Mouse (Mus musculus) heart, embryonic 15.5 days (tissue): Measurements from ENCODE around the gene Ferd3l. TPM values are rescaled to one million over a fixed set of nuclear protein-coding genes. Genes with fewer than 3 reads are reported as not detected.
A peak's percentile ranks its signal among the peaks of the same experiment; 100 is the strongest.

Experiments
- ATAC-seq: fragments of 200-750 bp; cut with Nextera tagmentation; replicated peaks from 2 replicates; pipeline ENCODE4 v1.8.0; 2017; ENCODE audit warnings: low read depth, moderate TSS enrichment; ENCODE audit not compliant: insufficient number of reproducible peaks, insufficient read depth, low FRiP score
- H3K27ac ChIP-seq: fragments of 300-500 bp; sonication (generic); 2 replicates; pipeline ENCODE4 v1.5.1; 2015; ENCODE audit warnings: mild to moderate bottlenecking, inconsistent platforms
- H3K27me3 ChIP-seq: fragments of 300-500 bp; sonication (generic); 2 replicates; pipeline ENCODE4 v1.6.1; 2015; ENCODE audit warnings: inconsistent platforms
- H3K36me3 ChIP-seq: fragments of 300-500 bp; sonication (generic); 2 replicates; pipeline ENCODE4 v1.6.1; 2015; ENCODE audit warnings: mild to moderate bottlenecking, inconsistent platforms
- H3K4me1 ChIP-seq: fragments of 300-500 bp; sonication (generic); replicated peaks from 2 replicates; pipeline ENCODE4 v1.6.1; 2015; ENCODE audit warnings: inconsistent platforms
- H3K4me2 ChIP-seq: fragments of 300-500 bp; sonication (generic); 2 replicates; pipeline ENCODE4 v1.6.1; 2015; ENCODE audit warnings: inconsistent platforms, mild to moderate bottlenecking, moderate library complexity
- H3K4me3 ChIP-seq: fragments of 300-500 bp; sonication (generic); 2 replicates; pipeline ENCODE4 v1.5.1; 2015; ENCODE audit warnings: mild to moderate bottlenecking, inconsistent platforms
- H3K9ac ChIP-seq: fragments of 300-500 bp; sonication (generic); 2 replicates; pipeline ENCODE4 v1.6.1; 2015; ENCODE audit warnings: mild to moderate bottlenecking, inconsistent platforms
- H3K9me3 ChIP-seq: fragments of 300-500 bp; sonication (generic); replicated peaks from 2 replicates; pipeline ENCODE4 v1.6.1; 2016; ENCODE audit warnings: inconsistent platforms
- WGBS: fragments of 180-500 bp; shearing (Covaris S2); methylation state at CpG from one replicate; pipeline ENCODE4 v1.1.7; 2015; ENCODE audit warnings: mixed read lengths; 5-methylcytosine and 5-hydroxymethylcytosine counted together
- polyA plus RNA-seq: library from polyadenylated mRNA; unstranded; fragments of >200 nt; fragmentation: Nextera tagmentation; extraction: Ambion mirVana; gene quantifications from 2 replicates; pipeline ENCODE4 v1.2.1, GENCODE M21; 2015

Ferd3l gene
- not detected in 2 replicates for polyA plus RNA-seq

GRCm38 (mm10) chr12:33928331-33929192 is at the start of gene Ferd3l:
TSS of gene Ferd3l (plus strand) at chr12:33928425.
- peak within 1 kb of the TSS; percentile 22 for H3K4me3 ChIP-seq
- peak within 1 kb of the TSS; percentile 46 for H3K4me2 ChIP-seq
- ATAC-seq = no peak
- peaks cover 38% of the 10 kb centered on the region for H3K27me3 ChIP-seq
- under 1% methylated on average over 39 of the region's 39 CpGs for WGBS
- no peaks in the 10 kb centered on the region for H3K36me3 ChIP-seq
- no peak within 1 kb of the TSS for H3K27ac ChIP-seq
- no peaks in the 10 kb centered on the region for H3K9me3 ChIP-seq
- no peak within 1 kb of the TSS for H3K9ac ChIP-seq
- peaks cover 3% of the 10 kb centered on the region for H3K4me1 ChIP-seq

- Histone ChIP-seq H3K9me3 (no peaks in the 10 kb centered on the region), H3K9ac (no peak overlapping the region), H3K27ac (no peak overlapping the region), H3K27me3 (no peaks in the 10 kb centered on the region), H3K4me2 (no peak overlapping the region), H3K4me3 (no peak overlapping the region), H3K36me3 (no peaks in the 10 kb centered on the region), H3K4me1 (no peaks in the 10 kb centered on the region)
- no peak; the same call in 1 of the 2 replicates for ATAC-seq
- 37% methylated on average over 2 of the region's 2 CpGs for WGBS
These were observed 34.3 kb upstream of the Ferd3l start for GRCm38 (mm10) chr12:33893956-33894355.

- Histone ChIP-seq H3K4me3 (no peak overlapping the region), H3K9ac (no peak overlapping the region), H3K36me3 (no peaks in the 10 kb centered on the region), H3K27ac (no peak overlapping the region), H3K4me2 (no peak overlapping the region), H3K27me3 (no peaks in the 10 kb centered on the region), H3K9me3 (no peaks in the 10 kb centered on the region), H3K4me1 (no peaks in the 10 kb centered on the region)
- no peak for ATAC-seq
- WGBS = 53% methylated on average over 1 of the region's 1 CpGs
These were observed 33.6 kb upstream of the Ferd3l start for GRCm38 (mm10) chr12:33894621-33895020.

GRCm38 (mm10) chr12:33926751-33927150 is 1.5 kb upstream of the Ferd3l start:
- Histone ChIP-seq H3K27ac (no peak overlapping the region), H3K4me3 (no peak overlapping the region), H3K9ac (no peak overlapping the region), H3K36me3 (no peaks in the 10 kb centered on the region), H3K9me3 (no peaks in the 10 kb centered on the region), H3K4me1 (peaks cover 3% of the 10 kb centered on the region), H3K4me2 (no peak overlapping the region), H3K27me3 (peaks cover 38% of the 10 kb centered on the region)
- WGBS = 10% methylated on average over 3 of the region's 3 CpGs
- ATAC-seq = no peak

GRCm38 (mm10) chr12:33927334-33928098 is 709 bp upstream of the Ferd3l start:
- Histone ChIP-seq H3K4me3 (no peak overlapping the region), H3K4me1 (peaks cover 3% of the 10 kb centered on the region), H3K4me2 (no peak overlapping the region), H3K9ac (no peak overlapping the region), H3K27me3 (peaks cover 38% of the 10 kb centered on the region), H3K9me3 (no peaks in the 10 kb centered on the region), H3K36me3 (no peaks in the 10 kb centered on the region), H3K27ac (no peak overlapping the region)
- WGBS = 4% methylated on average over 15 of the region's 15 CpGs
- no peak for ATAC-seq

- 11% methylated on average over 3 of the region's 3 CpGs for WGBS
- Histone ChIP-seq H3K36me3 (no peaks in the 10 kb centered on the region), H3K27me3 (peaks cover 49% of the 10 kb centered on the region), H3K27ac (no peak overlapping the region), H3K9ac (no peak overlapping the region), H3K4me3 (no peak overlapping the region), H3K4me2 (no peak overlapping the region), H3K4me1 (peaks cover 18% of the 10 kb centered on the region), H3K9me3 (no peaks in the 10 kb centered on the region)
- no peak for ATAC-seq
These were observed 24.6 kb downstream of the Ferd3l start for GRCm38 (mm10) chr12:33952843-33953242.

GRCm38 (mm10) chr12:33954931-33955565 is 26.8 kb downstream of the Ferd3l start:
- Histone ChIP-seq H3K9me3 (no peaks in the 10 kb centered on the region), H3K27ac (no peak overlapping the region), H3K4me3 (no peak overlapping the region), H3K9ac (no peak overlapping the region), H3K36me3 (no peaks in the 10 kb centered on the region), H3K4me2 (no peak overlapping the region), H3K27me3 (peaks cover 69% of the 10 kb centered on the region), H3K4me1 (peaks cover 29% of the 10 kb centered on the region)
- ATAC-seq = no peak
- WGBS = 23% methylated on average over 8 of the region's 8 CpGs

- WGBS = 5% methylated on average over 28 of the region's 28 CpGs
- peak overlapping the region; percentile 40; the same call in 1 of the 2 replicates for H3K9ac ChIP-seq
- no peak for ATAC-seq
- peaks cover 73% of the 10 kb centered on the region for H3K27me3 ChIP-seq
- H3K4me1 ChIP-seq = peaks cover 29% of the 10 kb centered on the region
- H3K27ac ChIP-seq = no peak overlapping the region
- no peaks in the 10 kb centered on the region for H3K9me3 ChIP-seq
- peak overlapping the region; percentile 74 for H3K4me3 ChIP-seq
- H3K36me3 ChIP-seq = no peaks in the 10 kb centered on the region
- H3K4me2 ChIP-seq = peak overlapping the region; percentile 94
These were observed 27.5 kb downstream of the Ferd3l start for GRCm38 (mm10) chr12:33955606-33956295.

GRCm38 (mm10) chr12:33956576-33957399 is 28.6 kb downstream of the Ferd3l start:
- peaks cover 29% of the 10 kb centered on the region for H3K4me1 ChIP-seq
- H3K9me3 ChIP-seq = no peaks in the 10 kb centered on the region
- peak overlapping the region; percentile 74 for H3K4me3 ChIP-seq
- H3K9ac ChIP-seq = peak overlapping the region; percentile 47
- WGBS = under 1% methylated on average over 36 of the region's 43 CpGs
- H3K27me3 ChIP-seq = peaks cover 80% of the 10 kb centered on the region
- ATAC-seq = no peak; the same call in 1 of the 2 replicates
- peak overlapping the region; percentile 83 for H3K27ac ChIP-seq
- H3K4me2 ChIP-seq = peak overlapping the region; percentile 94
- no peaks in the 10 kb centered on the region for H3K36me3 ChIP-seq
